Comparison of ENCODE assay signal across 9 mouse cellular contexts in genomic region chr10:80330888-80331287, GRCm38 (mm10). TPM values are rescaled to one million over a fixed set of nuclear protein-coding genes. Genes with fewer than 3 reads are reported as not detected.
DNase-seq lines count a peak whose midpoint lies in the region; ATAC-seq and TF ChIP-seq lines count a peak whose summit lies in the region.
"Had no signal": no experiment of that assay in that cellular context is flagged by ENCODE, and none has a peak within 500 bp of the region (broad histone marks: within the 10 kb centered on the region; RNA-seq: fewer than 3 reads in every experiment).

No protein-coding gene starts in this region.

- no peak for ATAC-seq in liver, embryonic 14.5 days (ENCODE audit: insufficient read depth)

- no peak for DNase-seq in heart, embryonic 10.5 days (ENCODE audit: low spot score)
- no peak for DNase-seq in heart, postnatal 10 days
- DNase-seq in CH12.LX (ENCODE audit: extremely low read depth): no peak
- no peak for DNase-seq in hindbrain, embryonic 10.5 days (ENCODE audit: low spot score)
- DNase-seq in liver, embryonic 14.5 days (ENCODE audit: low read depth in 3 of 3, low spot score in 3 of 3): no peak
- DNase-seq in spleen, postnatal 14 days (ENCODE audit: low spot score in 2 of 2): no peak
- DNase-seq in ovary, postnatal 36 days (ENCODE audit: low spot score): no peak
- DNase-seq in frontal cortex, postnatal 36 days (ENCODE audit: low spot score in 2 of 2): no peak
- DNase-seq: right cerebral cortex, postnatal 4 days had no signal

- intact Hi-C loops in heart, postnatal 10 days (cut with DNase I): no loop called here

- no peaks in the 10 kb centered on the region for H3K9me3 ChIP-seq in heart, embryonic 10.5 days
- H3K9me3 ChIP-seq in CH12.LX (replicated peaks; ENCODE audit: low read length): peaks cover 5% of the 10 kb centered on the region
- H3K9me3 ChIP-seq in hindbrain, embryonic 10.5 days: no peaks in the 10 kb centered on the region
- H3K9me3 ChIP-seq in liver, embryonic 14.5 days (ENCODE audit: control insufficient read depth, low read length): no peaks in the 10 kb centered on the region

- peaks cover 36% of the 10 kb centered on the region for H3K4me1 ChIP-seq in heart, embryonic 10.5 days
- H3K4me1 ChIP-seq in CH12.LX (ENCODE audit: control insufficient read depth in 1 of 2, insufficient read depth in 2 of 2): peaks cover 25 to 40% of the 10 kb centered on the region in 2 experiments
- H3K4me1 ChIP-seq in hindbrain, embryonic 10.5 days (replicated peaks): peaks cover 52% of the 10 kb centered on the region
- H3K4me1 ChIP-seq in liver, embryonic 14.5 days (replicated peaks; ENCODE audit: control insufficient read depth in 2 of 2, insufficient read depth in 2 of 2, low read length in 1 of 2): peaks cover 30 to 38% of the 10 kb centered on the region in 2 experiments

- H3K36me3 ChIP-seq in heart, embryonic 10.5 days: no peaks in the 10 kb centered on the region
- peaks cover 17 to 22% of the 10 kb centered on the region in 2 experiments for H3K36me3 ChIP-seq in CH12.LX (replicated peaks in 1 of 2; ENCODE audit: control insufficient read depth in 1 of 2, insufficient read depth in 1 of 2, low read length in 1 of 2)
- peaks cover 11% of the 10 kb centered on the region; the same call in 1 of the 2 replicates for H3K36me3 ChIP-seq in hindbrain, embryonic 10.5 days
- peaks cover 7% of the 10 kb centered on the region for H3K36me3 ChIP-seq in liver, embryonic 14.5 days (replicated peaks; ENCODE audit: control insufficient read depth, insufficient read depth, low read depth)

- H3K4me3 ChIP-seq in heart, embryonic 10.5 days: peak overlapping the region; percentile 67
- peak overlapping the region; percentile 55 to 71 (median 55) for H3K4me3 ChIP-seq in CH12.LX (replicated peaks in 1 of 3; ENCODE audit: low read depth in 2 of 3, low read length in 2 of 3, poor library complexity in 1 of 3)
- peak overlapping the region; percentile 58 for H3K4me3 ChIP-seq in hindbrain, embryonic 10.5 days
- H3K4me3 ChIP-seq in liver, embryonic 14.5 days (ENCODE audit: insufficient read depth in 1 of 2, low read depth in 2 of 2, low read length in 2 of 2): peak overlapping the region; percentile 42 to 66

- no peak for TF ChIP-seq CTCF in CH12.LX (conservative IDR thresholded peaks at IDR 0.05 in 1 of 2, IDR thresholded peaks at IDR 0.05 in 1 of 2; ENCODE audit: low read depth in 2 of 2, low read length in 2 of 2)
- no peak for TF ChIP-seq CTCF in liver, embryonic 14.5 days (IDR thresholded peaks at IDR 0.05; ENCODE audit: low read depth)

- H3K9ac ChIP-seq in CH12.LX (ENCODE audit: insufficient read depth, low read depth): peak overlapping the region; percentile 41
- H3K9ac ChIP-seq in liver, embryonic 14.5 days (replicated peaks): peak overlapping the region; percentile 63

- TF ChIP-seq RAD21 in CH12.LX (IDR thresholded peaks at IDR 0.05; ENCODE audit: low read depth, low read length): no peak

- no peak for TF ChIP-seq EP300 in CH12.LX (IDR thresholded peaks at IDR 0.05; ENCODE audit: low read length)
- TF ChIP-seq EP300 in liver, embryonic 14.5 days (IDR thresholded peaks at IDR 0.05; ENCODE audit: low read depth): no peak

- in situ Hi-C loops in CH12.LX (cut with MboI; ENCODE audit: low pct_ligation_motif_present, low pct_unique_long_range_greater_than_20kb, low sequenced_read_pairs): no loop called here

- peak overlapping the region; percentile 58 for H3K4me2 ChIP-seq in CH12.LX (ENCODE audit: insufficient read depth, low read depth, poor library complexity, severe bottlenecking)
- H3K4me2 ChIP-seq in liver, embryonic 14.5 days (ENCODE audit: low read depth): peak overlapping the region; percentile 91

- TF ChIP-seq POLR2A in CH12.LX (IDR thresholded peaks at IDR 0.05; ENCODE audit: low read depth, low read length): no peak

- H3K27me3 ChIP-seq in heart, embryonic 10.5 days (ENCODE audit: insufficient read depth, poor library complexity, severe bottlenecking): peaks cover 88% of the 10 kb centered on the region
- peaks cover 56% of the 10 kb centered on the region for H3K27me3 ChIP-seq in CH12.LX (replicated peaks)
- peaks cover 73% of the 10 kb centered on the region for H3K27me3 ChIP-seq in hindbrain, embryonic 10.5 days (ENCODE audit: insufficient read depth, poor library complexity, severe bottlenecking)
- H3K27me3 ChIP-seq in liver, embryonic 14.5 days (ENCODE audit: control insufficient read depth, insufficient read depth, low read length): no peaks in the 10 kb centered on the region

- dilution Hi-C loops in CH12.LX (cut with MboI; ENCODE audit: extremely low pct_ligation_motif_present, extremely low pct_unique_long_range_greater_than_20kb, low sequenced_read_pairs): no loop called here

- no peaks in the 10 kb centered on the region for H3K79me2 ChIP-seq in CH12.LX (replicated peaks; ENCODE audit: control insufficient read depth, extremely low read depth, insufficient read depth, poor library complexity, severe bottlenecking)

- no peak overlapping the region for H3K27ac ChIP-seq in heart, embryonic 10.5 days
- no peak overlapping the region for H3K27ac ChIP-seq in CH12.LX (ENCODE audit: insufficient read depth, low read depth)
- peak overlapping the region; percentile 71; the same call in 1 of the 2 replicates for H3K27ac ChIP-seq in hindbrain, embryonic 10.5 days
- peak overlapping the region; percentile 88 for H3K27ac ChIP-seq in liver, embryonic 14.5 days

- 70% methylated on average over 2 of the region's 2 CpGs for WGBS in heart, embryonic 10.5 days
- 79% methylated on average over 2 of the region's 2 CpGs for WGBS in hindbrain, embryonic 10.5 days
- WGBS in liver, embryonic 14.5 days (ENCODE audit: insufficient replicate concordance): 66% methylated on average over 2 of the region's 2 CpGs

TF ChIP-seq in CH12.LX, 34 proteins besides CTCF, POLR2A, EP300 and RAD21:
- 0 out of 2 replicates have a peak, but pooled peaks have one; percentile 17 for TF ChIP-seq MAX (IDR thresholded peaks at IDR 0.05; ENCODE audit: low read length)
- 0 out of 2 replicates have a peak, but pooled peaks have one; percentile 15 for TF ChIP-seq IRF4 (IDR thresholded peaks at IDR 0.05; ENCODE audit: low read depth, low read length)
- TF ChIP-seq MXI1 (IDR thresholded peaks at IDR 0.05; ENCODE audit: low read depth, low read length): peak; percentile 28; the same call in 1 of the 2 replicates
- no peak for TF ChIP-seq USF1 (IDR thresholded peaks at IDR 0.05; ENCODE audit: low read depth, low read length)
- no peak for TF ChIP-seq NELFE (IDR thresholded peaks at IDR 0.05; ENCODE audit: low read depth, low read length)
- 0 out of 2 replicates have a peak, but pooled peaks have one; percentile 16 for TF ChIP-seq TCF12 (IDR thresholded peaks at IDR 0.05; ENCODE audit: low read depth, low read length)

RNA-seq across cellular contexts. Expression of gene Reep6, which starts 1.1 kb away (rescaled TPM):
- polyA plus RNA-seq in heart, embryonic 10.5 days (2016; fragmentation: Nextera tagmentation; extraction: Ambion mirVana): 7.1 and 18.3 TPM in 2 replicates
- total RNA-seq in heart, postnatal 10 days (2021): 1 to 10 TPM; 2.2 to 2.4 TPM
- total RNA-seq in CH12.LX (2012; rRNA removed): 1.7 and 5.0 TPM in 2 replicates
- 0.20 and 0.48 TPM in 2 replicates for total RNA-seq in CH12.LX (2014; rRNA removed)
- polyA plus RNA-seq in CH12.LX (2012; ENCODE audit: insufficient read length, low read depth): 5.2 and 7.5 TPM in 2 replicates
- polyA plus RNA-seq in hindbrain, embryonic 10.5 days (2016; fragmentation: Nextera tagmentation; extraction: Ambion mirVana): 7.2 and 11.2 TPM in 2 replicates
- polyA plus RNA-seq in liver, embryonic 14.5 days (2012; rRNA removed): 23.6 and 29.2 TPM in 2 replicates
- 55.3 and 59.5 TPM in 2 replicates for polyA plus RNA-seq in liver, embryonic 14.5 days (2014; fragmentation: Nextera tagmentation; extraction: Ambion mirVana)

RNA-seq across cellular contexts. Expression of gene Pcsk4, which starts 1.6 kb away (rescaled TPM):
- polyA plus RNA-seq in heart, embryonic 10.5 days (2016; fragmentation: Nextera tagmentation; extraction: Ambion mirVana): 1.6 and 4.0 TPM in 2 replicates
- 1 to 10 TPM; 1.7 to 1.8 TPM for total RNA-seq in heart, postnatal 10 days (2021)
- total RNA-seq in CH12.LX (2012; rRNA removed): 1.1 and 1.3 TPM in 2 replicates
- total RNA-seq in CH12.LX (2014; rRNA removed): not detected in 2 replicates
- 0.46 TPM in 1 of 2 replicates, not detected in the other for polyA plus RNA-seq in CH12.LX (2012; ENCODE audit: insufficient read length, low read depth)
- 3.3 and 3.9 TPM in 2 replicates for polyA plus RNA-seq in hindbrain, embryonic 10.5 days (2016; fragmentation: Nextera tagmentation; extraction: Ambion mirVana)
- 6.6 and 7.2 TPM in 2 replicates for polyA plus RNA-seq in liver, embryonic 14.5 days (2012; rRNA removed)
- 3.1 and 3.2 TPM in 2 replicates for polyA plus RNA-seq in liver, embryonic 14.5 days (2014; fragmentation: Nextera tagmentation; extraction: Ambion mirVana)

RNA-seq across cellular contexts. Expression of gene 2310011J03Rik, which starts 10.6 kb away (rescaled TPM):
- polyA plus RNA-seq in heart, embryonic 10.5 days (2016; fragmentation: Nextera tagmentation; extraction: Ambion mirVana): 41.3 and 46.8 TPM in 2 replicates
- total RNA-seq in heart, postnatal 10 days (2021): 10 to 100 TPM; 15.3 to 17.9 TPM
- total RNA-seq in CH12.LX (2012; rRNA removed): 46.8 and 59.7 TPM in 2 replicates
- 35.6 and 37.5 TPM in 2 replicates for total RNA-seq in CH12.LX (2014; rRNA removed)
- polyA plus RNA-seq in CH12.LX (2012; ENCODE audit: insufficient read length, low read depth): 34.6 and 38.9 TPM in 2 replicates
- 55.6 and 60.9 TPM in 2 replicates for polyA plus RNA-seq in hindbrain, embryonic 10.5 days (2016; fragmentation: Nextera tagmentation; extraction: Ambion mirVana)
- 24.3 and 24.7 TPM in 2 replicates for polyA plus RNA-seq in liver, embryonic 14.5 days (2012; rRNA removed)
- polyA plus RNA-seq in liver, embryonic 14.5 days (2014; fragmentation: Nextera tagmentation; extraction: Ambion mirVana): 29.4 and 29.5 TPM in 2 replicates

RNA-seq across cellular contexts. Expression of gene Adamtsl5, which starts 17.3 kb away (rescaled TPM):
- 1.3 and 1.9 TPM in 2 replicates for polyA plus RNA-seq in heart, embryonic 10.5 days (2016; fragmentation: Nextera tagmentation; extraction: Ambion mirVana)
- total RNA-seq in heart, postnatal 10 days (2021): 10 to 100 TPM; 36.9 to 42.9 TPM
- total RNA-seq in CH12.LX (2012; rRNA removed) (0.38 and 0.55 TPM in 2 replicates), CH12.LX (2014; rRNA removed) (0.16 and 0.27 TPM in 2 replicates)
- polyA plus RNA-seq in CH12.LX (2012; ENCODE audit: insufficient read length, low read depth): 0.07 and 0.16 TPM in 2 replicates
- polyA plus RNA-seq in hindbrain, embryonic 10.5 days (2016; fragmentation: Nextera tagmentation; extraction: Ambion mirVana): 0.45 and 1.3 TPM in 2 replicates
- polyA plus RNA-seq in liver, embryonic 14.5 days (2012; rRNA removed): 1.9 and 2.1 TPM in 2 replicates
- polyA plus RNA-seq in liver, embryonic 14.5 days (2014; fragmentation: Nextera tagmentation; extraction: Ambion mirVana): 1.3 TPM in 2 replicates

RNA-seq across cellular contexts. Expression of gene Plk5, which starts 25.4 kb away (rescaled TPM):
- polyA plus RNA-seq in heart, embryonic 10.5 days (2016; fragmentation: Nextera tagmentation; extraction: Ambion mirVana): 0.16 TPM in 1 of 2 replicates, not detected in the other
- under 1 TPM in 1 of 2 experiments, not detected in 1; 0.25 TPM for total RNA-seq in heart, postnatal 10 days (2021)
- total RNA-seq in CH12.LX (2012; rRNA removed) (not detected in 2 replicates), CH12.LX (2014; rRNA removed) (not detected in 2 replicates)
- polyA plus RNA-seq in CH12.LX (2012; ENCODE audit: insufficient read length, low read depth): not detected in 2 replicates
- 0.22 and 0.44 TPM in 2 replicates for polyA plus RNA-seq in hindbrain, embryonic 10.5 days (2016; fragmentation: Nextera tagmentation; extraction: Ambion mirVana)
- polyA plus RNA-seq in liver, embryonic 14.5 days (2012; rRNA removed): 0.08 and 0.10 TPM in 2 replicates
- 0.09 TPM in 1 of 2 replicates, not detected in the other for polyA plus RNA-seq in liver, embryonic 14.5 days (2014; fragmentation: Nextera tagmentation; extraction: Ambion mirVana)

Comparison
In these comparisons a context has a peak if more than half of its experiments do, and no peak if none do; other contexts are left out.
1. H3K27ac ChIP-seq: peak in hindbrain, embryonic 10.5 days (single experiment) and liver, embryonic 14.5 days (single experiment); none in heart, embryonic 10.5 days (single experiment) and CH12.LX (single experiment).
2. Peak in every context shown above with its lines, with median percentiles within 50 percentile points of each other: H3K4me3 ChIP-seq.